Mouse (Mus musculus) T-helper 17 cell (primary cell): ENCODE results near the gene Zfp867.

Experiments used
- in situ Hi-C, 2 experiments: fragments of 300-600 bp; cut with MboI, MseI; formaldehyde crosslinking; loops; 1 replicate in 1 of 2; 2 replicates in 1 of 2; pipeline ENCODE4 v1.15.1; 2025; ENCODE audit warnings: high pct_unique_total_duplicates in 2 of 2

Zfp867 gene

GRCm38 (mm10) chr11:59472326-59472677 lies at the start of gene Zfp867:
Gene Zfp867 (minus strand): TSS chr11:59472474.
- in situ Hi-C loops = no loop called here

GRCm38 (mm10) chr11:59519741-59520495 lies 47.6 kb upstream of the Zfp867 start:
- in situ Hi-C loops = no loop called here

GRCm38 (mm10) chr11:59518226-59518625 lies 46.0 kb upstream of the Zfp867 start:
- in situ Hi-C loops = no loop called here

DNA sequence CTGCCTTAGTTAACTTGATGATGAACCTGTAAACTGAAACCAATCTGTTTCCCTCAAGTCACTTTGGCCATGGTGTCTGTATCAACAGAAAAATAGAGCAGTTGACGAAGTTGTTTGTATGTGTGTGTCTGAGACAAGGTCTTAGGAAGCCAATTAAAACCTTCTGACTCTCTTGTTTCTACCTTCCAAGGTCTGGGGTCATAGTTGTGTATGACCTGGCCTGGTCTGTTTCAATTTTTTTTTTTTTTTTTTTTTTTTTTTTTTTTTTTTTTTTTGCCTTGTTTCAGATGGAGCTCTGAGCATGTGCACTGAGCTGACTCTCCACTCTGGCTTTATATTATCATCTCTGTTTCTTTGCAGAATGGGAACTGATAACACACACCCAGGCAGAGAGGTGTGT lies 45.2 kb upstream of the Zfp867 start:
- in situ Hi-C loops = no loop called here

- in situ Hi-C loops = no loop called here
Observed at GRCm38 (mm10) chr11:59514789-59515188, 42.5 kb upstream of the Zfp867 start.

GRCm38 (mm10) chr11:59514381-59514780 lies 42.1 kb upstream of the Zfp867 start:
- in situ Hi-C loops = no loop called here

GRCm38 (mm10) chr11:59513556-59513955 lies 41.3 kb upstream of the Zfp867 start:
- in situ Hi-C loops = no loop called here

DNA sequence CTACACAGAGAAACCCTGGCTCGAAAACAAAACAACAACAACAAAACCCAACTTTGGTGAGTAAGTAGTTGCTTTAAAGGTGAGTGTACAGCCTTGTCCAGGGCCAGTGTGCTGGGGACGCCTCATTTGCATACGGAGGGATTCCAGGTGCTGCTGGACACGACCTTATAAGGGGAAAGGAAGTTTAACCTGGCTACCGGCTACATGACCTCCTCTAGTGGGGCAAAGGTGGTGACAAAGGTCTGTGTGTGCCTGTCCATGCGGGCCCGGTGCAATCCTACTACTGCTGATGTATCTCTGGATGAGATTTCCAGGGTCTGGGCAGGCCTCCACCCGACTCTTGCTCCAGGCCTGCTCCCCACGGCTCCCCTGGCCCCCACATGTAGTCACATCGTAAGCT lies 40.5 kb upstream of the Zfp867 start:
- in situ Hi-C loops = no loop called here

- in situ Hi-C loops = no loop called here
Observed at GRCm38 (mm10) chr11:59511558-59511957, 39.3 kb upstream of the Zfp867 start.

DNA sequence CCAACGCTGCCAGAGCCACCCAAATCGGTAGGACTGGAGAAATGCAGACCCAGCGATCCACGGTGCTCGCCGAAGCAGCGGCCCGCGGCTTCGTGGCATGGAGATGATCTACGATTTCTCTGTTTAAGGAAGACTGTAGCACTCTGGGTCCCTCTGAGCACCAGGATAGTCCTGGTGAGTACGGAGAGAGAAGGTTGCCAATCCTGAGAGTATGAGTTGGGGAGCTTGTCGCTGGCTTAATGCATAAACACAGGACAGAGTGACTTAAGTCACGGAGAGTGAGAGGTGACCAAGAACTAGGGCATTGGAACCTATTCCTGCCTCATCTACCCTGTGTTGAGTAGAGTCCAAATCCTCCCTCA lies 34.4 kb upstream of the Zfp867 start:
- in situ Hi-C loops = no loop called here

DNA sequence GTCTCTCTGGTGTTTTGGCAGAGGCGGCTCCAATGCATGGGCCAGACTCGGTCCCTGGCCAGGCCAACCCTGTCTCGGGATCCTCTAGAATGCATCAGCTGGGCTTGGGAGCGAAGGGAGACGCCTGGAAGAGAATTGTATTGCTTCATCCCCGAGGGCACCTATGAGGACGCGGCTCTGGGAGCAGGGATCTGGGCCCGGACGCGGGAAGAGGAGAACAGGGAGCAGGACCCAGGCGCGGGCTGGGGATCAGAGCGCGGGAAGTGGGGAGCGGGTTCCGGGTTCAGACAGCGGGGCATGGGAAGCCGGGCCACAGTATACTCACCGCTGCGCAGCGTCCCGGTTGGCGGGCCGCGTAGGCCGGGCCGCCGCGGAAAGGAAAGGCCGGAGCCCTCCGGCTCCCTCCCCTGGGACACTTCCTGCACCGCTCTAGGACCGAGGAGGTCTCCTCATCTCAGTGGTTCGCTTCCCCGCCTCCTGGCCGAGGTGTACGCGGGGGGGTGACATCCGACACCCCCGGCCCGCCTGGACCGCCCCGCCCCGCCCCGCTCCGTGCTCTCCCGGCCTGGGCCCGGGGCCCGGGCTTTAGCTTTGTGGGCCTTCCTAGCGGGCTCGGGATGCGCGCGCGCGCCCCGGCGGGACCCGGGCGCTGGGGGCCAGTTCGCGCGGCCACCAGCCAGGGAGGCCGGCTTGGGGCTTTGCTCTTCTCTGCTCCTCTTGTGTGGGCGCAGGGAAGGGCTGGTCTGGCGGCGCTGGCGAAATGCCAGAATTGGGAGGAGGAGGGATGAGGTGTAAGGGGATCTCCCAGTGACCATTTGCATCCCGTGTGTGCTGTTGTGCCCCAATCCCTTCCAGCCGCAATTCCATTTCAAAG lies 33.8 kb upstream of the Zfp867 start:
- in situ Hi-C loops = no loop called here

GRCm38 (mm10) chr11:59505351-59505838 lies 33.1 kb upstream of the Zfp867 start:
- in situ Hi-C loops = no loop called here

GRCm38 (mm10) chr11:59501978-59502700 lies 29.9 kb upstream of the Zfp867 start:
- in situ Hi-C loops = no loop called here

GRCm38 (mm10) chr11:59497747-59498146 lies 25.5 kb upstream of the Zfp867 start:
- in situ Hi-C loops = no loop called here

GRCm38 (mm10) chr11:59496672-59497310 lies 24.5 kb upstream of the Zfp867 start:
- in situ Hi-C loops = no loop called here

DNA sequence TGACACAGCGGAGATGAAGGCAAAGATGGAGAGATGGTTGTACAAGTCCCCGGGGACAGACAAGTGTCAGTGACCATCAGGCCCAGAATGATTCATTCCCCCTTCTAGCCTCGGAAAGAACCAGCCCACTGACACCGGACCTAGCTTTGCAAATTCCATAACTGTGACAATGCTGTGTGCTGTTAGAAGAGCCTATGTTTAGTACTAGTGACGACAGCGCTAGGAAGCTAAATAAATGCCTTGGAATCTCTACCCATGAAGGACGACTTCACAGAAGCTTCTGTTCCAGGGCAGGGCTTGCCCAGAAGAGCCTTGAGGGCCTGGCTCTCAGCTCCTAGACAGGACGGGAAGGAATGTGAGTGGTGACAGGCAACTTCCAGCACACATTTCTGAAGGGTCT lies 13.9 kb upstream of the Zfp867 start:
- in situ Hi-C loops = loop anchor here in 1 of 2 experiments (10.0 kb wide), 1 partner anchor 381 kb away; no protein-coding TSS in a partner anchor

DNA sequence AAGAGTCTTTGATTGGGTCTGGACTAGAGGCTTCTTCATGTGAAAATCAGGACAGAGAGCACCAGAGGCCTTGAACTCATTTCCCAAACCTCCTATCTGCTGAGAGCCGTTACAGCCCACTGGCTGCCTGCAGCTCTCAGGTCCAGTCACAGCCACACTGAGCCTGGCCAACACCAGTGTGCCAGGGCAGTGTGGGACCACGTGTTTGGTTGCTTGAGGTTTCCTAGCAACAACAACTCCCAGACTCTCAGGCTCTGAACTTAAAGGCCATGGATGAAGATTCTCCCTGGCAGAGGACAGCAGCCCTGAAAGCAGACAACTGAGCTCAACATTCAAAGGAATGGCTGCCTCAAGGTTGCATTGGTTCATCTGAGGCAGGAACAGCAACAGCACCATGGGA lies 13.4 kb upstream of the Zfp867 start:
- in situ Hi-C loops = loop anchor here in 1 of 2 experiments (10.0 kb wide), 1 partner anchor 381 kb away; no protein-coding TSS in a partner anchor

DNA sequence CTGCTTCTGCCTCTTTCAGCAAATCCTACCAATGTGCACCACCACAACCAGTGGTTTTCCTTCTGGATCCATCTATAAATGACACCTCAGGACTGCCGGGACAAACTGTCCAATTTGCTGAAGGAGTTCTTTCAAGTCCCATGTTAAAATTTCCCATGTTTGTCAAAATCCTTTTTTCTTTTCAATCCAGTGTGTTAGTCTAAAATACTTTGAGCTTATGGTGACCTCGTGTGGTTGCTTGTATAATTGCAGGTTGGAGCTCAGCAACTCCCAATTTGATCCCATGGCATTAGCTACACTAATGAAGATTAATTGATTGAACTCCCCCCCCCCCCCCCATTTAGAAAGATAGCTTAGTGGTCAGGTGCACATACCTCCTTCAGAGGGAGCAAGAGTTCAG lies 10.9 kb upstream of the Zfp867 start:
- in situ Hi-C loops = loop anchor here (5.0 to 10.0 kb wide), 3 partner anchors 181 to 378 kb away; no protein-coding TSS in a partner anchor

- in situ Hi-C loops = no loop called here
Observed at GRCm38 (mm10) chr11:59477240-59477639, 5.0 kb upstream of the Zfp867 start.

GRCm38 (mm10) chr11:59471413-59472325 lies 605 bp downstream of the Zfp867 start:
- in situ Hi-C loops = no loop called here
